Mouse (Mus musculus) hindlimb bud, embryonic 11.5 days (tissue): ENCODE results near the gene 1700006A11Rik.
"Not testable (repeated sequence)": the region's sequence is repeated elsewhere in the genome, so short reads cannot be mapped to it uniquely, and the experiment has no call there.

Experiments used
- DNase-seq: peaks from one replicate; pipeline ENCODE4 v3.0.0-alpha.2; 2012; ENCODE audit warnings: low read depth, low spot score; ENCODE audit errors: extremely low spot score

1700006A11Rik gene

DNA sequence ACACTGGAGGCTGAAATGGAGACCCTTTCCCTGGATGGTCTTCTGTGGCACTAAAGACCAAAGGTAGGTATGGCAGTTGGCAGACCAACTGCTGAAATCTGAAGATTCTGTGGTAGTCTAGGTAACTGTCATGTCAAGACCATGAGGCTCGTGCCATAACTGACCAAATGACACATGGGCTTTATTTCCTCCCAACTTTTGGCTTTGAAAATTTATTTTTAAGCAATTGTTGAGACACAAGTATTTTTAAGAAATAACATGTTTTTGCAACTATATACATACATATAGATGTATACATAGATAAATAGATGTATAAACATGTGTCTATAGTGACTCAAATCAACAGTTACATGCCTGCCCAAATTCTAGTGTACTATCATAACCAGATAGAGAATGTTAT is at the start of gene 1700006A11Rik:
Gene 1700006A11Rik (minus strand): TSS at position 101 of the 400 bp plus-strand sequence.
- DNase-seq, result no peak

DNA sequence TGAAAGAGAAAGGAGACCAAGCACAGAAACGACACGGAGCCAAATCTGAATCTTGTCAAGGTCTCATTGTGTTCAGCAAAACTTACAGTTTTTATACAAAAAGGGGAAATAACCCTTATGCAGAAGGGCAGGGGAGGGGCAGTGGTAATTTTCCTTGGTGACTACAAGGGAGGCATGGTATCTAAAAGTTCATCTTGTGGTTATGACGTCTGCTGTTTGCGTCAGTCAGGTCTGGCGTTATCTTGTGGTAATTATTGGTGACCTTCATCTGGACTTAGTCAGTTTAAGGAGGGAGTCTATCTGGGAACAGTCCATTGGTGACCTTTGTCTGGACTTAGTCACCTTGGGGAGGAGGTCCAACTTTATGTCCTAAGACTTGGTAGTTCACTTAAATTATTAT is 48.5 kb upstream of the 1700006A11Rik start:
- not testable (repeated sequence) for DNase-seq

GRCm38 (mm10) chr3:124466102-124466730 is 40.4 kb upstream of the 1700006A11Rik start:
- DNase-seq, result no peak

- DNase-seq, result no peak
Observed at GRCm38 (mm10) chr3:124392201-124392600, 33.6 kb downstream of the 1700006A11Rik start.

- DNase-seq, result no peak
Observed at GRCm38 (mm10) chr3:124390101-124390500, 35.7 kb downstream of the 1700006A11Rik start.

GRCm38 (mm10) chr3:124389650-124390049 is 36.2 kb downstream of the 1700006A11Rik start:
- DNase-seq, result no peak

GRCm38 (mm10) chr3:124385377-124385776 is 40.5 kb downstream of the 1700006A11Rik start:
- not testable (repeated sequence) for DNase-seq

DNA sequence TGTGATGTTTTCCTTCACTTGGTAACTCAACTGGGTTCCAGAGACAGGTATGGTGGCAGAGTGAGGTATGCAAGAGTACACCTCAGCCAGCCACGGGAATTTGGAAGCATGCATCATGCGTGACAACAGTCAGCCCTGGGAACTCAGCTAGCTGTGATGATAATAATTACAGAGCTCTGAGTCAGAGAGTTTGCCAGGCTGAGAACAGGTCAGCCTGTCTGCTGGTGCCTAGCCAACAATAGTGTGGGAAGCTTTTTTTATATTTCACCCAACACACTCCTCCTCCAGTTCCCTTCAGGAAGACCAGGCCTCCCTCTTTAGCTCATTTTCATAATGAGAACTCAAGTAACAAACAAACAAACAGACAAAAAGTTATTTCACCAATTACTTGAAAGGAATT is 53.8 kb downstream of the 1700006A11Rik start:
- DNase-seq, result no peak

GRCm38 (mm10) chr3:124357533-124357932 is 68.3 kb downstream of the 1700006A11Rik start:
- DNase-seq, result no peak
